Mouse (Mus musculus) hindbrain, embryonic 16.5 days (tissue): Measurements from ENCODE around the gene Wdr45. TPM values are rescaled to one million over a fixed set of nuclear protein-coding genes. Genes with fewer than 3 reads are reported as not detected.

ENCODE experiments used
- ATAC-seq: fragments of 200-750 bp; cut with Nextera tagmentation; 2 replicates; pipeline ENCODE4 v1.8.0; 2017; ENCODE audit warnings: moderate TSS enrichment, moderate library complexity
- H3K27ac ChIP-seq: fragments of 300-500 bp; sonication (generic); 2 replicates; pipeline ENCODE4 v1.5.1; 2014; ENCODE audit warnings: low read depth, mild to moderate bottlenecking, control low read depth, low read length, moderate library complexity
- H3K27me3 ChIP-seq: fragments of 300-500 bp; sonication (generic); replicated peaks from 2 replicates; pipeline ENCODE4 v1.6.1; 2014; ENCODE audit warnings: low read length; ENCODE audit not compliant: control insufficient read depth, insufficient read depth
- H3K36me3 ChIP-seq: fragments of 300-500 bp; sonication (generic); 2 replicates; pipeline ENCODE4 v1.6.1; 2014; ENCODE audit warnings: mild to moderate bottlenecking, low read length, moderate library complexity, mixed read lengths; ENCODE audit not compliant: control insufficient read depth, insufficient read depth
- H3K4me1 ChIP-seq: fragments of 300-500 bp; sonication (generic); 2 replicates; pipeline ENCODE4 v1.6.1; 2014; ENCODE audit warnings: low read depth, low read length; ENCODE audit not compliant: control insufficient read depth, insufficient read depth
- H3K4me2 ChIP-seq: fragments of 300-500 bp; sonication (generic); 2 replicates; pipeline ENCODE4 v1.6.1; 2014; ENCODE audit warnings: mild to moderate bottlenecking, low read length, control low read depth, moderate library complexity
- H3K4me3 ChIP-seq: fragments of 300-500 bp; sonication (generic); 2 replicates; pipeline ENCODE4 v1.5.1; 2014; ENCODE audit warnings: mild to moderate bottlenecking, low read length, control low read depth, moderate library complexity
- H3K9ac ChIP-seq: fragments of 300-500 bp; sonication (generic); 2 replicates; pipeline ENCODE4 v1.6.1; 2014; ENCODE audit warnings: low read depth, mild to moderate bottlenecking, control low read depth, low read length, moderate library complexity
- H3K9me3 ChIP-seq: fragments of 300-500 bp; sonication (generic); 2 replicates; pipeline ENCODE4 v1.6.1; 2014; ENCODE audit warnings: mild to moderate bottlenecking, low read length, moderate library complexity; ENCODE audit not compliant: control insufficient read depth
- WGBS: fragments of 180-500 bp; shearing (Covaris S2); extraction: QIAGEN DNeasy Blood & Tissue Kit; methylation state at CpG from one replicate; pipeline ENCODE4 v1.1.7; 2014; 5-methylcytosine and 5-hydroxymethylcytosine counted together
- polyA plus RNA-seq: library from polyadenylated mRNA; unstranded; fragments of >200 nt; fragmentation: Nextera tagmentation; extraction: Ambion mirVana; gene quantifications from 2 replicates; pipeline ENCODE4 v1.2.1, GENCODE M21; 2015

The Wdr45 gene
- polyA plus RNA-seq, 1 experiment from 2014 or later: 36.3 TPM

- WGBS: 15% methylated on average over 40 of the region's 42 CpGs
- Histone ChIP-seq H3K4me2 (peak within 1 kb of the TSS; percentile 59), H3K36me3 (peaks cover 2% of the 10 kb centered on the region; the same call in 1 of the 2 replicates), H3K4me1 (peaks cover 3% of the 10 kb centered on the region), H3K9ac (peak within 1 kb of the TSS; percentile 70), H3K27ac (peak within 1 kb of the TSS; percentile 75), H3K27me3 (no peaks in the 10 kb centered on the region), H3K4me3 (peak within 1 kb of the TSS; percentile 49), H3K9me3 (no peaks in the 10 kb centered on the region; the same call in 1 of the 2 replicates)
- ATAC-seq: peak; percentile 96
Observed at GRCm38 (mm10) chrX:7728215-7728921, 14.2 kb downstream of the Wdr45 start, which contains the start of gene Praf2. Gene Praf2, plus strand, starts transcription at chrX:7728439.

GRCm38 (mm10) chrX:7728922-7729265 lies 14.8 kb downstream of the Wdr45 start:
- H3K9me3 ChIP-seq: no peaks in the 10 kb centered on the region; the same call in 1 of the 2 replicates
- H3K27ac ChIP-seq: peak overlapping the region; percentile 75; the same call in 1 of the 2 replicates
- peak overlapping the region; percentile 70 for H3K9ac ChIP-seq
- H3K4me3 ChIP-seq: peak overlapping the region; percentile 49
- 39% methylated on average over 4 of the region's 4 CpGs for WGBS
- peaks cover 2% of the 10 kb centered on the region; the same call in 1 of the 2 replicates for H3K36me3 ChIP-seq
- H3K4me1 ChIP-seq: peaks cover 3% of the 10 kb centered on the region
- H3K4me2 ChIP-seq: peak overlapping the region; percentile 59
- no peaks in the 10 kb centered on the region for H3K27me3 ChIP-seq
- no peak for ATAC-seq

- no peak overlapping the region for H3K4me2 ChIP-seq
- no peaks in the 10 kb centered on the region for H3K27me3 ChIP-seq
- no peak overlapping the region for H3K27ac ChIP-seq
- no peak overlapping the region for H3K9ac ChIP-seq
- 29% methylated on average over 22 of the region's 26 CpGs for WGBS
- H3K36me3 ChIP-seq: peaks cover 2% of the 10 kb centered on the region
- H3K9me3 ChIP-seq: no peaks in the 10 kb centered on the region
- ATAC-seq: no peak
- no peaks in the 10 kb centered on the region for H3K4me1 ChIP-seq
- no peak overlapping the region for H3K4me3 ChIP-seq
Observed at GRCm38 (mm10) chrX:7733571-7734156, 19.5 kb downstream of the Wdr45 start.

GRCm38 (mm10) chrX:7739336-7740081 lies 25.4 kb downstream of the Wdr45 start:
- no peak overlapping the region for H3K4me2 ChIP-seq
- no peaks in the 10 kb centered on the region for H3K9me3 ChIP-seq
- no peak overlapping the region for H3K4me3 ChIP-seq
- H3K4me1 ChIP-seq: no peaks in the 10 kb centered on the region
- ATAC-seq: peak; percentile 41; the same call in 1 of the 2 replicates
- H3K27ac ChIP-seq: no peak overlapping the region
- no peaks in the 10 kb centered on the region for H3K27me3 ChIP-seq
- WGBS: 76% methylated on average over 13 of the region's 14 CpGs
- H3K36me3 ChIP-seq: peaks cover 2% of the 10 kb centered on the region; the same call in 1 of the 2 replicates
- no peak overlapping the region for H3K9ac ChIP-seq

GRCm38 (mm10) chrX:7740082-7740819 lies 26.1 kb downstream of the Wdr45 start:
- no peak overlapping the region for H3K9ac ChIP-seq
- H3K27me3 ChIP-seq: no peaks in the 10 kb centered on the region
- no peak overlapping the region for H3K27ac ChIP-seq
- H3K4me2 ChIP-seq: no peak overlapping the region
- H3K9me3 ChIP-seq: no peaks in the 10 kb centered on the region
- WGBS: 78% methylated on average over 10 of the region's 10 CpGs
- no peak overlapping the region for H3K4me3 ChIP-seq
- ATAC-seq: no peak
- no peaks in the 10 kb centered on the region for H3K4me1 ChIP-seq
- peaks cover 2% of the 10 kb centered on the region; the same call in 1 of the 2 replicates for H3K36me3 ChIP-seq

- WGBS: 81% methylated on average over 5 of the region's 5 CpGs
- no peak overlapping the region for H3K9ac ChIP-seq
- no peaks in the 10 kb centered on the region for H3K9me3 ChIP-seq
- no peaks in the 10 kb centered on the region for H3K27me3 ChIP-seq
- no peak overlapping the region for H3K4me3 ChIP-seq
- no peak for ATAC-seq
- H3K27ac ChIP-seq: no peak overlapping the region
- peaks cover 2% of the 10 kb centered on the region; the same call in 1 of the 2 replicates for H3K36me3 ChIP-seq
- H3K4me1 ChIP-seq: no peaks in the 10 kb centered on the region
- H3K4me2 ChIP-seq: no peak overlapping the region
Observed at GRCm38 (mm10) chrX:7741103-7741502, 27.0 kb downstream of the Wdr45 start.

- 57% methylated on average over 5 of the region's 5 CpGs for WGBS
- ATAC-seq: no peak
- no peaks in the 10 kb centered on the region for H3K27me3 ChIP-seq
- H3K27ac ChIP-seq: no peak overlapping the region
- no peak overlapping the region for H3K9ac ChIP-seq
- no peaks in the 10 kb centered on the region for H3K36me3 ChIP-seq
- H3K4me2 ChIP-seq: no peak overlapping the region
- H3K4me3 ChIP-seq: no peak overlapping the region
- H3K9me3 ChIP-seq: no peaks in the 10 kb centered on the region
- H3K4me1 ChIP-seq: no peaks in the 10 kb centered on the region
Observed at GRCm38 (mm10) chrX:7743470-7743869, 29.3 kb downstream of the Wdr45 start.

- H3K27me3 ChIP-seq: no peaks in the 10 kb centered on the region
- no peaks in the 10 kb centered on the region for H3K9me3 ChIP-seq
- no peak overlapping the region for H3K27ac ChIP-seq
- no peak overlapping the region for H3K4me3 ChIP-seq
- WGBS: 71% methylated on average over 1 of the region's 1 CpGs
- no peak overlapping the region for H3K9ac ChIP-seq
- H3K4me1 ChIP-seq: peaks cover 4% of the 10 kb centered on the region; the same call in 1 of the 2 replicates
- no peaks in the 10 kb centered on the region for H3K36me3 ChIP-seq
- ATAC-seq: no peak
- no peak overlapping the region for H3K4me2 ChIP-seq
Observed at GRCm38 (mm10) chrX:7744940-7745339, 30.8 kb downstream of the Wdr45 start.
